Mouse (Mus musculus) ES-E14 (cell line): ENCODE data around the gene Pcyt1a. TPM values are rescaled to one million over a fixed set of nuclear protein-coding genes. Genes with fewer than 3 reads are reported as not detected.

Experiments
- DNase-seq: peaks from one replicate; pipeline ENCODE4 v3.0.0-alpha.2; 2013; ENCODE audit warnings: low read depth, low spot score
- H3K27ac ChIP-seq: 2 replicates; pipeline ENCODE4 v1.5.1; 2012; ENCODE audit warnings: low read depth, mild to moderate bottlenecking, low read length, moderate library complexity, mixed read lengths; ENCODE audit not compliant: poor library complexity, insufficient read depth, severe bottlenecking
- H3K36me3 ChIP-seq: 2 replicates; pipeline ENCODE4 v1.6.1; 2012; ENCODE audit warnings: mild to moderate bottlenecking, low read length, moderate library complexity, mixed read lengths; ENCODE audit not compliant: control insufficient read depth, poor library complexity, insufficient read depth, severe bottlenecking
- H3K4me1 ChIP-seq, 2 experiments: fragments of 150-350 bp in 1 of 2; sonication (generic) in 1 of 2; 2 replicates each; pipeline ENCODE4 v1.6.1; 2012; ENCODE audit warnings: low read length in 2 of 2, mild to moderate bottlenecking in 1 of 2, mixed read lengths in 1 of 2; ENCODE audit not compliant: control insufficient read depth in 2 of 2, insufficient read depth in 2 of 2, poor library complexity in 1 of 2
- H3K4me3 ChIP-seq, 2 experiments: fragments of 150-350 bp in 1 of 2; sonication (generic) in 1 of 2; 2 replicates each; pipeline ENCODE4 v1.5.1; 2012; ENCODE audit warnings: low read length in 2 of 2, low read depth in 1 of 2, mild to moderate bottlenecking in 1 of 2, mixed read lengths in 1 of 2; ENCODE audit not compliant: insufficient read depth in 1 of 2, poor library complexity in 1 of 2, severe bottlenecking in 1 of 2
- H3K9ac ChIP-seq: 2 replicates; pipeline ENCODE4 v1.6.1; 2012; ENCODE audit warnings: low read depth, mild to moderate bottlenecking, low read length, mixed read lengths; ENCODE audit not compliant: poor library complexity, insufficient read depth, severe bottlenecking
- H3K9me3 ChIP-seq: fragments of 150-350 bp; sonication (generic); 2 replicates; pipeline ENCODE4 v1.6.1; 2012; ENCODE audit warnings: low read depth, mild to moderate bottlenecking, low read length; ENCODE audit not compliant: control insufficient read depth, insufficient read depth
- CHD2 ChIP-seq: IDR thresholded peaks from 2 replicates; pipeline ENCODE4 v1.6.1; 2014; ENCODE audit warnings: mild to moderate bottlenecking, low read depth, low read length, inconsistent platforms
- HCFC1 ChIP-seq: IDR thresholded peaks from 2 replicates; pipeline ENCODE4 v1.6.1; 2012; ENCODE audit warnings: low read length, inconsistent platforms, borderline replicate concordance; ENCODE audit not compliant: insufficient read depth
- MAFK ChIP-seq: IDR thresholded peaks from 2 replicates; pipeline ENCODE4 v1.6.1; 2014; ENCODE audit warnings: mild to moderate bottlenecking, low read depth, low read length, inconsistent platforms; ENCODE audit not compliant: insufficient read depth
- ZC3H11A ChIP-seq: IDR thresholded peaks from 2 replicates; pipeline ENCODE4 v1.6.1; 2012; ENCODE audit warnings: low read depth, mild to moderate bottlenecking, inconsistent platforms, low read length, borderline replicate concordance
- ZNF384 ChIP-seq: IDR thresholded peaks from 2 replicates; pipeline ENCODE4 v1.6.1; 2012; ENCODE audit warnings: low read depth, low read length, inconsistent platforms
- in situ Hi-C, 2 experiments: fragments of 600-800 bp; cut with MboI; formaldehyde crosslinking; loops; one replicate each; pipeline ENCODE4 v1.15.1; 2025; ENCODE audit warnings: low sequenced_read_pairs in 2 of 2, inconsistent platforms in 1 of 2; ENCODE audit not compliant: unreplicated experiment in 2 of 2
- total RNA-seq: library from RNA; depleted of rRNA; stranded (reverse); fragments of 300-350 nt; gene quantifications from 2 replicates; pipeline ENCODE4 v1.2.3, GENCODE M21; 2012

Gene Pcyt1a
- total RNA-seq, 1 experiment, result 18.2 TPM

DNA sequence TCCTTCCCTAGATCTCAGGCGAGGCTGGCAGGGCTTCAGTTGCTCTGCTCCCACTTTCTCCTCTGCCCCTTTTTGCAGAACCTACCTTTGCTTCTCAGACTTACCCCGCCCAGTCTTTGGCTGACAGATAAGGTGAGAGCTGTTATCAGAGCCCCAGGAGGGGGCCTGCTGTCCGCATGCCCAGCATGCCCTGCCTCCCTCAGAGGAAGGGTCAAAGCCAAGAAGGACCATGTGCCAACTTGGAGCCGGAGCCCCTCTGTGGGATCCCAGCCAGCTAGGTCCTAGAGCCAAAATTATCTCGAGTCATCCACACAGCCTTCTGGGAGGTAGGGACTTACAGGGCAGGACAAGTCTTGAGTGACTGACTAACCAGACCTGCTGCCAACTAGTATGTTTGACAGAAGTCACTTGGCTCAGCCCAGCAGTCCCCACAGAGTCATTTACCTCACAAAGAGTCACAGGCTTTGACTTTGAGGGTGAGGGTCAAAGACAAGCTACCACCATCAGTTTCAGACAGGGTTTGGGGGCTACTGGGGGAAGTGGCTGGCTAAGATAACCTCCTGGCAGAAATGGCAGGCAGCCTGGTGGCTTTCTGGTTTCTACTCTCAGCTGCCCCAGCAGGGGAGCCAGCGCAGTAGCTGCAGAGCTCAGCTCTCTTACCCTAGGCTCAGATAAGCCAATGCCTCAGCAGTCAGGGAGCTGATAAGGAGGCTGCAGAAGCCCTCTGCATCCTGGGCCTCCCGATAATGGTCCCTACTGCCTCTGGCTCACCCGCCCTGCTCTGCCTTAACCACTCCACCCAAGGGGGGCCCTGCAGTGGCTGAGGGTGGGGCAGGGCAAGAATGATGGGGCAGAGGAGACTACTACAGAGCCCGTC is 78.6 kb downstream of the Pcyt1a start:
- Histone ChIP-seq H3K27ac (no peak overlapping the region; the same call in 1 of the 2 replicates), H3K9me3 (no peaks in the 10 kb centered on the region), H3K36me3 (no peaks in the 10 kb centered on the region), H3K9ac (peak overlapping the region; percentile 4; the same call in 1 of the 2 replicates), H3K4me1 (peaks cover 2 to 39% of the 10 kb centered on the region in 2 experiments; a peak in 3 of 4 replicates), H3K4me3 (no peak overlapping the region)
- no peak for TF ChIP-seq CHD2
- no peak for DNase-seq
- in situ Hi-C loops, result no loop called here

DNA sequence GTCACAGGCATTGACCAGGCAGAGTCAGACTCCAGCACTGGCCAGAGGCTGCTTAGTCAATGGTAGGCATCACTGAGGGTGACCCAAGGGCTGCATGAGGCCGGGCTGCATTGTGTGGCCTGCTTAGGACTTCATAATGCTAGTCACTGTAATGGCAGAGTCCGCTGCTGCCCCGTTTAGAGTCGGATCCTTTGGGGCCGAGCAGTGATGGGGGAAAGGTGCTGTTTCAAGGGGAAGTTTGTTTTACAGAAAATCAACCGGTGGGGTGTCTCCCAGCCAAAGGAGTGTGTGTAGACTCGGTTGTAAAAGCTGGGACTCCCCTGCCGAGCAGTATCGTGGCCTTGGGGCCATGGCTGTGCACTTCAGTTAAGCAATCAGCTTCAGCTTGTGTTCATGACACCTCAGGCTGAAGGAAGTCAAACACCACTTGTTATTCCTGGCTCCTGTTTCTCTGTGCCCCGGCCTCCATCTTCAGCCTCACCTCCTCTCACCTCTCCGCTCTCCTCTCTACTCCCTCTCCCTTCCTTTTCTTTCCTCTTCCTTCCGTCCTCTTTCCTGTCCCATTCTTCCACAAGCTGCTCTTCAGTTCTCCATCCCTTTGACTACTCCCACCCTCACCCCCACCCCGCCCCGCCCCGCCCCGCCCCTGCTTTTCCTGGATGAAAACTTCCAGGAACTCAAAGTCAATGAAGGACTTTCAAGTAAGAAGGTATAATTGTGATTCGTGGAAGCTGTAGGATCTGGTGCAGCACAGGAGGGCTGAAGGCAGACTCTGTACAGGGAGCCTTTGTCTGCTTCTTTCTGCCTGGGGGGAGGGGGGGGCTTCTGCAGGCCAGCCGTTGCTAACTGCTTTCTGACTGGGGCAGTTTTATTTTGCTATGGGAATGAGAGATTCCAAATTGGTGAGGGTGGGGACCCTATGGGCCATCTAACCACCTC is 79.9 kb downstream of the Pcyt1a start:
- in situ Hi-C loops, result loop anchor here (5.0 to 10.0 kb wide), 2 partner anchors 94 to 102 kb away; partner anchors contain the start of gene Tfrc (in 1 of the 2)
- peak overlapping the region; percentile 89 for H3K27ac ChIP-seq
- peak overlapping the region in 1 of 2 experiments; percentile 35; a peak in 2 of 4 replicates for H3K4me3 ChIP-seq
- H3K4me1 ChIP-seq, result peaks cover 2 to 39% of the 10 kb centered on the region in 2 experiments; a peak in 3 of 4 replicates
- DNase-seq, result peak; percentile 74
- no peaks in the 10 kb centered on the region for H3K36me3 ChIP-seq
- H3K9me3 ChIP-seq, result no peaks in the 10 kb centered on the region
- TF ChIP-seq CHD2, result 0 out of 2 replicates have a peak, but pooled peaks have one; percentile 34
- no peak for TF ChIP-seq MAFK
- H3K9ac ChIP-seq, result peak overlapping the region; percentile 29; the same call in 1 of the 2 replicates

DNA sequence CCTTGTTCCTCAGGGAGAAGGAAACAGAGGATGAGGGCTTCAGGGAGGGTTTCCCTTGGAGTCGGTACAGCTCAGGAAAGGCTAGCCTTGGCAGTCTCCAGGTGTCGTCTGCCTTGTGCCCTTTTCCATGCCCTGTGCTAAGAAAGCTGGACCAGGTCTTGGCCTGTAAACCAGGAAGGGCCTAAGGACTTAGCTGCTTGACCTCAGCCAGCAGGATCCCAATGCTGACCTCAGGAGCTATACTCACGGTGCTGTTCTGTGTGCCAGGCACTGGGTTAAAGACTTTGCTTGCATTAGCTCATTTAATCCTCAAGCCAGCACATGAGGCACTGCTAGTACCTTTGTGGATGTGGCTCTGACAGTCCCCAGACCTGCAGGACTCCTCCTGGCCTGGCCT is 80.6 kb downstream of the Pcyt1a start:
- H3K4me3 ChIP-seq, result no peak overlapping the region
- peaks cover 2 to 41% of the 10 kb centered on the region in 2 experiments; a peak in 3 of 4 replicates for H3K4me1 ChIP-seq
- H3K36me3 ChIP-seq, result no peaks in the 10 kb centered on the region
- DNase-seq, result no peak
- no peak overlapping the region for H3K9ac ChIP-seq
- peak overlapping the region; percentile 89 for H3K27ac ChIP-seq
- no peak for TF ChIP-seq HCFC1
- no peak for TF ChIP-seq ZNF384
- no peak for TF ChIP-seq ZC3H11A
- TF ChIP-seq MAFK, result no peak
- TF ChIP-seq CHD2, result no peak
- no peaks in the 10 kb centered on the region for H3K9me3 ChIP-seq
- in situ Hi-C loops, result loop anchor here (5.0 to 10.0 kb wide), 2 partner anchors 93 to 101 kb away; partner anchors contain the start of gene Tfrc (in 1 of the 2)

- in situ Hi-C loops, result loop anchor here (5.0 to 10.0 kb wide), 2 partner anchors 93 to 100 kb away; partner anchors contain the start of gene Tfrc (in 1 of the 2)
- TF ChIP-seq CHD2, result no peak
- TF ChIP-seq MAFK, result no peak
- no peak for TF ChIP-seq ZNF384
- no peak for TF ChIP-seq ZC3H11A
- no peak for TF ChIP-seq HCFC1
- no peak for DNase-seq
- Histone ChIP-seq H3K9me3 (no peaks in the 10 kb centered on the region), H3K4me1 (peaks cover 2 to 41% of the 10 kb centered on the region in 2 experiments; a peak in 3 of 4 replicates), H3K27ac (peak overlapping the region; percentile 89; the same call in 1 of the 2 replicates), H3K36me3 (no peaks in the 10 kb centered on the region), H3K9ac (no peak overlapping the region), H3K4me3 (no peak overlapping the region)
Observed at GRCm38 (mm10) chr16:32511827-32512490, 81.2 kb downstream of the Pcyt1a start.
